Mouse (Mus musculus) gastrocnemius, postnatal 25 days (tissue): ENCODE measurements around the gene Rrbp1. TPM values are rescaled to one million over a fixed set of nuclear protein-coding genes. Genes with fewer than 3 reads are reported as not detected.

Experiments
- DNase-seq: peaks from one replicate; pipeline ENCODE4 v3.0.0; 2022
- long read RNA-seq, 2 experiments: library from polyadenylated mRNA; stranded (forward); transcript quantifications; one replicate each; pipeline ENCODE4 v2.0.0; 2021
- total RNA-seq, 2 experiments: library from RNA; stranded (reverse); gene quantifications; 1 replicate in 1 of 2; 2 replicates in 1 of 2; pipeline ENCODE4 v1.2.3; 2021

Gene Rrbp1
- total RNA-seq = 10 to 100 TPM; 43.4 to 55.8 TPM
- long read RNA-seq, experiment 1, partial matches to known transcripts = 10 of 10 reads
- long read RNA-seq, experiment 1, other reads (novel, unspliced or antisense) = 0 of 10 reads
- long read RNA-seq, experiment 2, full-length matches to known transcripts = 3 of 17 reads
- long read RNA-seq, experiment 2, partial matches to known transcripts = 12 of 17 reads
- long read RNA-seq, experiment 2, other reads (novel, unspliced or antisense) = 2 of 17 reads

- peak; percentile 100 for DNase-seq
Measured at GRCm38 (mm10) chr2:144011080-144011551, at the start of gene Rrbp1. Gene Rrbp1 (minus strand): TSS chr2:144011263.

DNA sequence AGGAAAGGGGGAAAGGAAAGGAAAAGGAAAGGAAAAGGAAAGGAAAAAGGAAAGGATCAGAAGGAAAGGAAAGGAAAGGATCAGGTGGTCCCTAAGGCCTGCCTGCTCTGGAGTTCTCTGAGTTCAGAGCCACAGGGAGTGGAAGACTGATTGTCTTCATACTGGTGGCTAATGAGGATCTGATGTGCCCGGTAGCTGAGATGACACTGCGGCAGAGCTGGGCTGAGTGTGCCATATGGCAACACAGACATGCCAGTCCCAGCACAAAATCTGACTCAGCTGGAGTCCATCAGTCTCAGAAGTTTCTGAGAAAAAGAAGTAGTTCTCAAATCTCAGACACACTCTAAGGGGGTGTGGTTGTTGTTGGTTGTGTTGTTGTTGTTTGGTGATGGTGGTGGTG, 46.7 kb upstream of the Rrbp1 start:
- DNase-seq = no peak

DNA sequence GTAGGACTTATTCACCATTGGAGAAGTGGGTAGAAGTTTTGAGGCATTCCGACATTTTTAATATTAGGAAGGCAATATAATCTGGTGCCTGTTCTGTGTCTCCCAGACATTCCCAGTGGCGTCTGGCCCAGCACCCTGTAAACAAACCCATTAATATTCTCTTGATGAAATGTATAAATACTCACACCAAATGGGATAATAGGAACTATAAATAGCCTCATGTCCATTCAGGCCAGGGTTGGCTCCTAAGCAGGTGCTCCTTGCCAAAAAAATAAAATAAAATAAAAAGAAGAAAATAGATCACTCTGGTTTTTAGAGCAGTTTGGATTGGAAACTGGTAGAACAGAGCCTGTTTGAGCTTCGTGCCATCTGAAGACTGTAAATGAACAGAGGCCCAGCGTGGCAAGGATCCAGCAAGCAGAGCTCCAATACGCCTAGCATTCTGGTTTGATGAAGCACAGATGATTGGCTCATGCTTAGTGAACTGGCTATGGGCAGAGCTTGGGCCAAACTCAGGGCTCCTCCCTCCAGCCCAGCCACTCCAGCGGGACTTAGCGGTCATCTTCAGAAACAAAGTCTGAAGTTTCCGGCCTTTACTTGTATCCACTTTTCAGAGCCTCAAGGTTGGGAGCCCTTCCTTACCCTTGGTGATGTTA, 41.5 kb upstream of the Rrbp1 start:
- peak; percentile 65 for DNase-seq

- no peak for DNase-seq
Measured at GRCm38 (mm10) chr2:144050861-144051260, 39.8 kb upstream of the Rrbp1 start.

DNA sequence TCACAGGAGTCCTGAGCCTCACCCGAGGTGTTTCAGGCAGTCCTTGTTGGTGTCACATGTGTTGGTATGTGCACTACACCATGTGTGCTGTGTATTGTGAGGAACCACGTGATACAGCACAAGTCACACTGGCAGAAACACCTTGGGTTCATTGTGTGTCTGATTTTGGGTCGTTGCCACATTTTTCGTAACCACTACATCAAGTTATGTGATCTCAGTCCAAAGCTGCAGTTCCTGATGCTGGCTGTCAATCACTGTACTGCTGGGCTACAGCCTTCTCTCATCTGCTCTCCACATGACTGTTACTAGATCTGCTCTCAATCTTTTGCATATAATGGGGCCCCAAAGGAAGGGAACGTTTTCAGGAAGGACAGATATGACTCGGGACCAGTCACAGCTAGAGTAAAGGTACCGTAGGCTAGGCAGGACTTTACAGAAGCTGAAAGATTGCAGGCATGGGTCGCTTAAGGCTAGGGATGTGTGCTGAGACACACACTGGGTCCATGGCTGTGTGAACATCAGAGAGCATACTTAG, 39.1 kb upstream of the Rrbp1 start:
- DNase-seq = no peak

DNA sequence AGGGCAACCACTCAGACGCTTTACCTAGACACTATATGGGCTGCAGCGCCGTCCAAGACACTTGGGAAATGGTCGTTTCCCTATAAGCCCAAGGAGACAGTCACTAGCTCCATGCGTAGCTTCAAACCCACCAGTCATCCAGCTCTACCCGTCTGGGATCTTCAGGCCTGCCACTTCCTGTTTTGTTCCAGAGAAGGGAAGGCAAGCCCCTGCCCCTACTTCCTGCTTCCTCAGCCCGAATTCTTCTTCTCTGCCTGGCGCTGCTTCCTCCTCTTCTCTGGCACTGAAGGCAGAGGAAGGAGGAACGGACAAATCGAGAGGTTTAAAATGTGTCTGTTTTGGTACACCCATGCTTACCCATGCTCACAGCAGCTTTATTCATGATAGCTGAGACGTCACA, 35.9 kb upstream of the Rrbp1 start:
- no peak for DNase-seq

DNA sequence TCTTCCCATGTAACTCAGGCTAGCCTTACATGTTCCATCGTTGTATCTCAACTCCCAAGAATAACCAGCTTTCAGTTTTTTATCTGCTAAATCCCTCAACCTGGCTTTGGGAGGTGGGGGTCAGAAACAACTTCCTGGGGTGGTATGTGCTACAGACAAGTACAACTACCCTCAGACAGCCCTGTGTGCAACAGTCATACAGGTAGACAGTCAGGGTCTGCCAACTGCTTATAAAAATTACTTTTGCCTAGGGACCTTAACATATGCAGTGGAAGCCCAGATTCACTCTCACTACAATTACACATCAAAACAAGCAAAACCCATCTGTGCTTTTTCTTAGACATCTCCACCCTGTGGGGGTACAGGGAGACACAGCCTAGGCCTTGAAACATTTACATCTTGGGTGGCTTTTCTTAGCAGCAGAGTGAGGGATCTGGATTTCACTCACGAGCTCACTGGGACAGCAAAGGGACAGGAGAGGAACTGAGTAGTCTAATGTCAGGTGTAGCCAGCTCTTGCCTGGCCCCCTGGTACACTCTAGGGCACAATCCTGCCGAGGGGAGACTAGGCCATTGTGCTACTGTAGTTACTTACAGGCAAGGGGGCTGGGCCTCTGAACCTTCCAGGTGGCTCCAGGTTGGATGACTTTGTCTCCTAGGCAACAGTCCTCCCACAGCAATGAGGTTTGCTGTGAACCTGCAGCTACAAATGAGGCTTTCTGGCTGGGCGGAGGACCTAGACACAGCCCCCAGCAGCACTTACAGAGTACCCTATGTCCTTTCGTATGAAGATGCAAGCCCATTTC, 34.9 kb upstream of the Rrbp1 start:
- no peak for DNase-seq

GRCm38 (mm10) chr2:144044726-144045125, 33.7 kb upstream of the Rrbp1 start:
- peak; percentile 68 for DNase-seq

DNA sequence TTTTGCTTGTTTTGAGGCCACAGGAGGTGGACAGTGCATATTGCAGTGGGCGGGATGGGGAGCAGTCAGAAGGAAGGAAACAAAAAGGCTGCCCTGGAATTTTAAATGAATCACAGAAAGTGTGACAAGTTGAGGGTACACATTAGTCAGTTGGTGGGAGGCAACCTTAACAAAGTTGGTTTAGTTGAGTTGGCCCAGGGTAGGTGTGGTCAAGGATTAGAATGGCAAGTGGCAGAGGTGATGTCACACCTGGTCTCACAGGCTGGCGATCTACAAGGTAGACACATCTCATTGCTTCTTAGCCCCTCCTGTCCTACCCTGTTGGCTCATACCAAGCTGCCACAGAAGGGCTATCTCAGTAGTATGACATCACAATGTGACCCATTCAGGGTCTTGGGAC, 21.6 kb upstream of the Rrbp1 start, which contains the start of gene Banf2:
Banf2 (plus strand) TSS at position 396 of the 400 bp plus-strand sequence.
- no peak for DNase-seq

DNA sequence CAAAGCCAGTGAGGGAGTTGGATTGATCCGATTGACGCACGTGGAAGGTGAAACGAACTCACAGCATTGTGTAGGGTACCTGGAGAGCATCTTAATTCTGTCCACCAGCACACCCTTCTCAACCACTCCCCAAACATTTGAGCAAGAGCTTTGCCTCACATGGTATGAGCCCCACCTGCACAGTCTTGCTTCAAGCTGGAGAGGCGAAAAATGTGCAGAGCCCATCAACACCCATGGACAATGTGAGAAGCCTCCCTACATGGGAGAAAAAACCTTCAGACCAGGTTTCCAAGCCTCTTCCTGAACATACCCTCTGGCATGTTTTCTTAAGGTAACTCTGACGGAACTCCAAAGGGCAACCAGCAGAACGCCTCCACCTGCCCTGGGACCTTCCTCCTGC, 19.7 kb upstream of the Rrbp1 start:
- DNase-seq = no peak

- DNase-seq = no peak
Measured at GRCm38 (mm10) chr2:144026456-144026855, 15.4 kb upstream of the Rrbp1 start.

GRCm38 (mm10) chr2:144025361-144025760, 14.3 kb upstream of the Rrbp1 start:
- DNase-seq = no peak

- DNase-seq = no peak
Measured at GRCm38 (mm10) chr2:144022441-144022840, 11.4 kb upstream of the Rrbp1 start.

DNA sequence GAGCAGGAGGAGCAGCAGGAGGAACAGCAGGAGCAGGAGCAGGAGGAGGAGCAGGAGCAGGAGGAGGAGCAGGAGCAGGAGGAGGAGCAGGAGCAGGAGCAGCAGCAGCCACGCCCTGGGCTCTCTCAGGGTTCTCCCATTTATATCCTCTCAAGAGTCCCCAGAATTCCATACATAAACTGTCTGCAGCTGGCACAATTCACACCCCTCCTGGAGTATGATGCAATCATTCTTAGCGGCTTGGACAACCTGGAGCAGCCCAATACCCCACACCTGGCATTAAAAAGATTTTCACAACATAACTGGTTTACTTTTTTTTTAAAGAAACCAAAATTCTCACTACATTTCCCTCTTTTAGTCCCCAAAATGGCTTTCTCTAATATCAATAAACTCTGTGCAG, 8.9 kb upstream of the Rrbp1 start:
- DNase-seq = no peak

GRCm38 (mm10) chr2:144015861-144016260, 4.8 kb upstream of the Rrbp1 start:
- DNase-seq = no peak

GRCm38 (mm10) chr2:144014481-144014880, 3.4 kb upstream of the Rrbp1 start:
- no peak for DNase-seq

GRCm38 (mm10) chr2:144014051-144014450, 3.0 kb upstream of the Rrbp1 start:
- DNase-seq = no peak

- DNase-seq = peak; percentile 84
Measured at GRCm38 (mm10) chr2:144010282-144011044, 600 bp downstream of the Rrbp1 start.

DNA sequence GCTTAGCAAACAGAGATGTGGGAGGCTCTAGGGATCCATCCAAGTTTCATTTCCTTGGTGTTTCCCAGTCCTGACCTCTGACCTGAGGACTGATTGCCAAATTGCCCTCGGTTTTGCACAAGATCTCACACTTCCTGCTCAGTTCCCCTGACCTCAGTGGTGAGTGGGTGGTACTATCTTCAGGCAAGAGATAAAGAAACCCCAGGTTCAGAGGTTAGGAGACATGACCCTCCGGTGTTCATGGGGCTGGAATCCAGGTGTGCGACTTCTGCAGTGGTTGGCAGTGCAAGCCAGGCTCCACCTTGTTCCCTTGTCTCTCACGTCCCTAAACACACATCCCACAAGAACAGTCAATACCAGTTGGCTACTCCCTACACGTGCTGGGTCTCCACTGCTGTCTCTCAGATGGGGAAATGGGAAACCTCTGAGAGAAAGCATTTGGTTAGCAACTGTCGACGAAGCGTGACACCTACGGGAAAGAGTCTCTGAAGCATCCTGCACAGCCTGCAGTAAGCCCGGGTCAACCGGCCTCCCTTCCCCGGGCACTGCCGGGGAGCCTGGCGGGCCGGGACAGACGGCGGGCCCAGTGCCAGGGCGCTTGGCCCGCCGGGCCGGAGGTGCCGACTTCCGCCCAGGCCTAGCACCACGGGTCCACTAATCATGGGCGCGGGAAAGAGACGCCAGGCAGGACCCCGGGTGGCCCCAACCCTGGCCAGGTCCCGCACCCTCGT, 1.3 kb downstream of the Rrbp1 start:
- peak; percentile 51 for DNase-seq

DNA sequence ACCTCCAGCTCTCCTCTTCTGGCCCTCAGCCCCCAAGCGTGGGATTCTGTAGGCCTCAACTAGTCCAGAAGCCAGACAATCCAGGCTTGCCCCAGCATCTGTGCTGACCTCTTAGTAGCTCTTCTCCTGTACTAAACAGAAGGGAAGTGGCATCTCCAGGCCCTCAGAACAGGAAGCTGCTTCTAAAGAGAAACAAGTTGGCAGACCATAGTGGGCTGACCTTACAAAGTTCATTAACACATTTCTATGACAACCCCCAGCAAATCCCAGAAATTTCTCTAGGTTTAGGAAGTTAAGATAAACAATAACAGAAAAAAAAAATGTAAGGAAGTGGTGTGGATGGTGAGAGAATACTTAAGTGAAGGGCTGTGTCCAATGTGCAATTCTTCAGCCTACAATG, 2.0 kb downstream of the Rrbp1 start:
- no peak for DNase-seq

- DNase-seq = no peak
Measured at GRCm38 (mm10) chr2:144007211-144007610, 3.9 kb downstream of the Rrbp1 start.
